Mouse (Mus musculus) embryo, embryonic 10.5 days (tissue): ENCODE measurements around the gene B230104I21Rik.

Source experiments
- DNase-seq: peaks from one replicate; pipeline ENCODE4 v3.0.0-alpha.2; 2015; ENCODE audit warnings: low spot score

The B230104I21Rik gene

GRCm38 (mm10) chr4:154393196-154394122 is 57.5 kb downstream of the B230104I21Rik start:
- peak; percentile 78 for DNase-seq

GRCm38 (mm10) chr4:154394123-154394722 is 58.3 kb downstream of the B230104I21Rik start:
- no peak for DNase-seq

- no peak for DNase-seq
These were observed 60.9 kb downstream of the B230104I21Rik start for GRCm38 (mm10) chr4:154396652-154397301.
